Mouse (Mus musculus): ENCODE measurements at regions not wholly inside any gene's neighbourhood (a gene's known extent, or its start where the extent isn't known, plus 50 kb on each side); places are given as distances from the start of the nearest gene placed in this dataset.

DNA sequence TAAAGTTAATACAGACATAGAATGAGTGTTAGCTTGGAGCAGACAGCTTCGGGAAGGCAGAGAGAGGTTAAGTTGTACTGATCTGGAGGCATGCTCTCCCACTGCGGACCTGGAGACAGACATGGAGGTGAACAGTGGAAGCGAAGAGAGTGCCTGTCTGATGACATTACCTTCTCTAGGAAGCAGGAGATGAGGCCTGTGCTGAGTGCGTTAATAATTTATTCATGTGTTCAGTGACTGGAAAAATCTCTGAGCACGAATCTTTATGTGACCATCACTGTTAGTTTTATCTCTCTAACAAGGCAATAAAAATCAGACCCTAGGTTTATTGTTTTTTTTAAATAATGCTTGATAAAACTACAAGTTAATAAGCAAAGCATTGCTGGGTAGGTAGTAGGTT lies 504.7 kb upstream of the Nr5a2 start:
- Histone ChIP-seq H3K27me3 (replicated peaks) (no peaks in the 10 kb centered on the region), H3K9ac (ENCODE audit: insufficient read depth, low read depth) (no peak overlapping the region), H3K27ac (ENCODE audit: insufficient read depth, low read depth) (no peak overlapping the region), H3K4me1 (ENCODE audit: control insufficient read depth in 1 of 2, insufficient read depth in 2 of 2) (no peaks in the 10 kb centered on the region), H3K36me3 (replicated peaks in 1 of 2; ENCODE audit: control insufficient read depth in 1 of 2, insufficient read depth in 1 of 2, low read length in 1 of 2) (no peaks in the 10 kb centered on the region), H3K9me3 (replicated peaks; ENCODE audit: low read length) (no peaks in the 10 kb centered on the region), H3K79me2 (replicated peaks; ENCODE audit: control insufficient read depth, extremely low read depth, insufficient read depth, poor library complexity, severe bottlenecking) (no peaks in the 10 kb centered on the region), H3K4me3 (replicated peaks in 1 of 3; ENCODE audit: low read depth in 2 of 3, low read length in 2 of 3, poor library complexity in 1 of 3) (no peak overlapping the region), H3K4me2 (ENCODE audit: insufficient read depth, low read depth, poor library complexity, severe bottlenecking) (no peak overlapping the region)
- TF ChIP-seq ZC3H11A (IDR thresholded peaks at IDR 0.05; ENCODE audit: low read depth, low read length) (no peak), MAX (IDR thresholded peaks at IDR 0.05; ENCODE audit: low read length) (no peak), BHLHE40 (IDR thresholded peaks at IDR 0.05; ENCODE audit: low read depth, low read length) (no peak), EP300 (IDR thresholded peaks at IDR 0.05; ENCODE audit: low read length) (no peak), SMC3 (IDR thresholded peaks at IDR 0.05; ENCODE audit: low read depth, low read length) (no peak), JUND (conservative IDR thresholded peaks at IDR 0.05; ENCODE audit: low read depth, low read length) (no peak), ZNF384 (IDR thresholded peaks at IDR 0.05; ENCODE audit: low read depth, low read length) (no peak), NRF1 (IDR thresholded peaks at IDR 0.05; ENCODE audit: low read depth, low read length) (no peak), CTCF (conservative IDR thresholded peaks at IDR 0.05 in 1 of 2, IDR thresholded peaks at IDR 0.05 in 1 of 2; ENCODE audit: low read depth in 2 of 2, low read length in 2 of 2) (no peak), NELFE (IDR thresholded peaks at IDR 0.05; ENCODE audit: low read depth, low read length) (no peak)
- no peak for DNase-seq (ENCODE audit: extremely low read depth)
- dilution Hi-C loops (cut with MboI; ENCODE audit: extremely low pct_ligation_motif_present, extremely low pct_unique_long_range_greater_than_20kb, low sequenced_read_pairs) (no loop called here), in situ Hi-C loops (cut with MboI; ENCODE audit: low pct_ligation_motif_present, low pct_unique_long_range_greater_than_20kb, low sequenced_read_pairs) (no loop called here)

- Histone ChIP-seq H3K79me2 (replicated peaks; ENCODE audit: control insufficient read depth, extremely low read depth, insufficient read depth, poor library complexity, severe bottlenecking) (no peaks in the 10 kb centered on the region), H3K27ac (ENCODE audit: insufficient read depth, low read depth) (no peak overlapping the region), H3K9me3 (replicated peaks; ENCODE audit: low read length) (no peaks in the 10 kb centered on the region), H3K4me1 (ENCODE audit: control insufficient read depth in 1 of 2, insufficient read depth in 2 of 2) (no peaks in the 10 kb centered on the region), H3K4me2 (ENCODE audit: insufficient read depth, low read depth, poor library complexity, severe bottlenecking) (no peak overlapping the region), H3K36me3 (replicated peaks in 1 of 2; ENCODE audit: control insufficient read depth in 1 of 2, insufficient read depth in 1 of 2, low read length in 1 of 2) (no peaks in the 10 kb centered on the region), H3K4me3 (replicated peaks in 1 of 3; ENCODE audit: low read depth in 2 of 3, low read length in 2 of 3, poor library complexity in 1 of 3) (no peak overlapping the region), H3K9ac (ENCODE audit: insufficient read depth, low read depth) (no peak overlapping the region), H3K27me3 (replicated peaks) (no peaks in the 10 kb centered on the region)
- dilution Hi-C loops (cut with MboI; ENCODE audit: extremely low pct_ligation_motif_present, extremely low pct_unique_long_range_greater_than_20kb, low sequenced_read_pairs) (no loop called here), in situ Hi-C loops (cut with MboI; ENCODE audit: low pct_ligation_motif_present, low pct_unique_long_range_greater_than_20kb, low sequenced_read_pairs) (no loop called here)
- no peak for DNase-seq (ENCODE audit: extremely low read depth)
- TF ChIP-seq IRF4 (IDR thresholded peaks at IDR 0.05; ENCODE audit: low read depth, low read length), result no peak
- no peak for TF ChIP-seq JUND (conservative IDR thresholded peaks at IDR 0.05; ENCODE audit: low read depth, low read length)
Observed at GRCm38 (mm10) chr1:137461189-137461588, 500.9 kb upstream of the Nr5a2 start.

DNA sequence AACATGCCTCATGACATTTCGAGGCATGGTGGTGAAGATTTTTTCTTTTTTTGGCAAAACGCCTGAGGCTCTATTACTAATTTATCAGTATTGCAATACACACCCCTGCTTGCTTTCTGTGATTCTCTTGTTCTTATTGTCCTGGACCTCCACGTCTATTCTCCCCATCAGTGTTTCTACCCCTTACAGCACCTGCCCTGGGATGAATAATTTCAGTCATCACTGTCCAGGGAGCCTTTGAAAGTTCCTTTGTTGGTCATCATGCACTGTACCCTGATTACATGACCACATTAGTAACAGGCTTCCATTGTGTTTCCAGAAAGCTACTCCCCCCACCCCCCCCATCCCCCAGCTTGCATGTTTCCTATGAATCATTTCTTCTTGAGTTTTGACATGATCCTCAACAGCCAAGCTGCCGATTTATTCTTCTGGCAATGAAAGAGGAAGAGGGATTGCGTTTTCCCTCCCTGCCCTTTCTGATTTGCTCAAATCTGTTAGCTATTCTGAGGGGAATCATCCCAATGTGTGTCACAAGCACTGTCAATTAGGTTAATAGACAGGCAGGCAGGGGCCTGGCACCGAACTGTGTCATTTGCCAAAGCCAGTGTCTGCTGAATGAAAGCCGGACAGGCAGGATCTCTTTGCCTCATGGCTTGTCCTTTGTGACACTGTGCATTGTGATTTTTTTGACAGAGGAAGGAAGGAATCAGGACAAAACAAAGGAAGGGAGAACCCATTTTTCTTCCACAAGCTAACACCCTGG lies 493.4 kb upstream of the Nr5a2 start:
- Histone ChIP-seq H3K36me3 (replicated peaks in 1 of 2; ENCODE audit: control insufficient read depth in 1 of 2, insufficient read depth in 1 of 2, low read length in 1 of 2) (no peaks in the 10 kb centered on the region), H3K9ac (ENCODE audit: insufficient read depth, low read depth) (no peak overlapping the region), H3K79me2 (replicated peaks; ENCODE audit: control insufficient read depth, extremely low read depth, insufficient read depth, poor library complexity, severe bottlenecking) (no peaks in the 10 kb centered on the region), H3K4me1 (ENCODE audit: control insufficient read depth in 1 of 2, insufficient read depth in 2 of 2) (no peaks in the 10 kb centered on the region), H3K4me3 (replicated peaks in 1 of 3; ENCODE audit: low read depth in 2 of 3, low read length in 2 of 3, poor library complexity in 1 of 3) (no peak overlapping the region), H3K27ac (ENCODE audit: insufficient read depth, low read depth) (no peak overlapping the region), H3K4me2 (ENCODE audit: insufficient read depth, low read depth, poor library complexity, severe bottlenecking) (no peak overlapping the region), H3K27me3 (replicated peaks) (no peaks in the 10 kb centered on the region), H3K9me3 (replicated peaks; ENCODE audit: low read length) (no peaks in the 10 kb centered on the region)
- dilution Hi-C loops (cut with MboI; ENCODE audit: extremely low pct_ligation_motif_present, extremely low pct_unique_long_range_greater_than_20kb, low sequenced_read_pairs), result no loop called here
- DNase-seq (ENCODE audit: extremely low read depth), result no peak
- TF ChIP-seq HCFC1 (IDR thresholded peaks at IDR 0.05; ENCODE audit: low read depth, low read length), result no peak
- in situ Hi-C loops (cut with MboI; ENCODE audit: low pct_ligation_motif_present, low pct_unique_long_range_greater_than_20kb, low sequenced_read_pairs), result no loop called here
